Mouse (Mus musculus) forebrain, embryonic 14.5 days (tissue): Measurements from ENCODE around the gene Mvp. TPM values are rescaled to one million over a fixed set of nuclear protein-coding genes. Genes with fewer than 3 reads are reported as not detected.

Experiments
- ATAC-seq: fragments of 200-750 bp; cut with Nextera tagmentation; 2 replicates; pipeline ENCODE4 v1.8.0; 2017; ENCODE audit warnings: mild to moderate bottlenecking, moderate library complexity
- DNase-seq: peaks from one replicate; pipeline ENCODE4 v3.0.0-alpha.2; 2015; ENCODE audit warnings: low spot score
- H3K27ac ChIP-seq: fragments of 300-500 bp; sonication (generic); 2 replicates; pipeline ENCODE4 v1.5.1; 2014; ENCODE audit warnings: low read depth, mild to moderate bottlenecking, control low read depth, low read length, moderate library complexity
- H3K27me3 ChIP-seq: fragments of 300-500 bp; sonication (generic); replicated peaks from 2 replicates; pipeline ENCODE4 v1.6.1; 2014; ENCODE audit warnings: low read length, control low read depth, mixed read lengths; ENCODE audit not compliant: control insufficient read depth, insufficient read depth
- H3K36me3 ChIP-seq: fragments of 300-500 bp; sonication (generic); 2 replicates; pipeline ENCODE4 v1.6.1; 2014; ENCODE audit warnings: low read length, control low read depth; ENCODE audit not compliant: control insufficient read depth, insufficient read depth
- H3K4me1 ChIP-seq: fragments of 300-500 bp; sonication (generic); 2 replicates; pipeline ENCODE4 v1.6.1; 2014; ENCODE audit warnings: antibody characterized with exemption, low read length, control low read depth; ENCODE audit not compliant: control insufficient read depth, insufficient read depth
- H3K4me2 ChIP-seq: fragments of 300-500 bp; sonication (generic); 2 replicates; pipeline ENCODE4 v1.6.1; 2014; ENCODE audit warnings: mild to moderate bottlenecking, control low read depth, low read length
- H3K4me3 ChIP-seq: fragments of 300-500 bp; sonication (generic); 2 replicates; pipeline ENCODE4 v1.5.1; 2014; ENCODE audit warnings: low read depth, low read length, control low read depth
- H3K9ac ChIP-seq: fragments of 300-500 bp; sonication (generic); 2 replicates; pipeline ENCODE4 v1.6.1; 2014; ENCODE audit warnings: mild to moderate bottlenecking, low read length, control low read depth, moderate library complexity
- H3K9me3 ChIP-seq: fragments of 300-500 bp; sonication (generic); replicated peaks from 2 replicates; pipeline ENCODE4 v1.6.1; 2016; ENCODE audit warnings: low read length, control low read depth, mixed read lengths; ENCODE audit not compliant: control insufficient read depth
- WGBS: fragments of 180-500 bp; shearing (Covaris S2); extraction: QIAGEN DNeasy Blood & Tissue Kit; methylation state at CpG from one replicate; pipeline ENCODE4 v1.1.7; 2014; 5-methylcytosine and 5-hydroxymethylcytosine counted together
- polyA plus RNA-seq: library from polyadenylated mRNA; unstranded; fragments of >200 nt; fragmentation: Nextera tagmentation; extraction: Ambion mirVana; gene quantifications from 2 replicates; pipeline ENCODE4 v1.2.1, GENCODE M21; 2014

Gene Mvp
- 1.8 and 2.7 TPM in 2 replicates for polyA plus RNA-seq

- no peak for DNase-seq
- H3K27me3 ChIP-seq: no peaks in the 10 kb centered on the region
- no peaks in the 10 kb centered on the region for H3K9me3 ChIP-seq
- WGBS: 80% methylated on average over 11 of the region's 11 CpGs
- ATAC-seq: no peak
- peaks cover 22% of the 10 kb centered on the region for H3K4me1 ChIP-seq
- H3K4me3 ChIP-seq: peak within 1 kb of the TSS; percentile 73
- H3K36me3 ChIP-seq: peaks cover 38% of the 10 kb centered on the region
- peak within 1 kb of the TSS; percentile 41 for H3K9ac ChIP-seq
- H3K27ac ChIP-seq: no peak within 1 kb of the TSS
- peak within 1 kb of the TSS; percentile 96; the same call in 1 of the 2 replicates for H3K4me2 ChIP-seq
These were observed at the start of gene Mvp for GRCm38 (mm10) chr7:127014320-127014719. Gene Mvp, minus strand, starts transcription at chr7:127014621.

DNA sequence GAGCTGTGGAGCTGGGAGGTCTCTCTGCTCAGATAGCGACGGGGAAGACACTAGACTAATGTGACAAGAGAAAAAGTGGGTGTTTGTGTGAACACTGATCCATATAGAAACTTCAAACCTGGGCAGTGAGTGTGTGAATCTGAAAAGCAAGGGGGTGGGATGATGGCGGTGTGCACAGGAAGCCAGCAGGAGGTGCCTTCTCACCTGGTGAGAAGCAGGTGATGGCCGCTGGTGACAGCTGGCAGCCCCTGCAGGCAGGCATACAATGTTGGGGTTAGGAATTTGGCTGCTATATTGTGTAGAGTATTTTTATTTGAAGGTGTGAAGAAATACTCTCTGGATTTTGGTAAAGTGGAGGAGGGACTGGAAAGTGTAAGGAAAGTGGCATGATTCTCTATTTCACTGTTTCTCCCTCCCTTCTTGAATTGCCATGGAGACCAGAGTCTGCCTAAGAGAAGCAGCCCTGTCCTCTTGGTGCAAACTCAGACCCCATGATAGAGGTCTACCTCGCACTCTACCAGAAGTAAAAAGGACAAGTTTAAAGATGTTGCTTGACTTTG, 40.7 kb upstream of the Mvp start:
- no peaks in the 10 kb centered on the region for H3K36me3 ChIP-seq
- 66% methylated on average over 5 of the region's 5 CpGs for WGBS
- H3K27ac ChIP-seq: no peak overlapping the region
- no peaks in the 10 kb centered on the region for H3K4me1 ChIP-seq
- no peaks in the 10 kb centered on the region for H3K27me3 ChIP-seq
- no peaks in the 10 kb centered on the region for H3K9me3 ChIP-seq
- H3K4me2 ChIP-seq: no peak overlapping the region
- no peak overlapping the region for H3K4me3 ChIP-seq
- ATAC-seq: no peak
- H3K9ac ChIP-seq: no peak overlapping the region
- no peak for DNase-seq

DNA sequence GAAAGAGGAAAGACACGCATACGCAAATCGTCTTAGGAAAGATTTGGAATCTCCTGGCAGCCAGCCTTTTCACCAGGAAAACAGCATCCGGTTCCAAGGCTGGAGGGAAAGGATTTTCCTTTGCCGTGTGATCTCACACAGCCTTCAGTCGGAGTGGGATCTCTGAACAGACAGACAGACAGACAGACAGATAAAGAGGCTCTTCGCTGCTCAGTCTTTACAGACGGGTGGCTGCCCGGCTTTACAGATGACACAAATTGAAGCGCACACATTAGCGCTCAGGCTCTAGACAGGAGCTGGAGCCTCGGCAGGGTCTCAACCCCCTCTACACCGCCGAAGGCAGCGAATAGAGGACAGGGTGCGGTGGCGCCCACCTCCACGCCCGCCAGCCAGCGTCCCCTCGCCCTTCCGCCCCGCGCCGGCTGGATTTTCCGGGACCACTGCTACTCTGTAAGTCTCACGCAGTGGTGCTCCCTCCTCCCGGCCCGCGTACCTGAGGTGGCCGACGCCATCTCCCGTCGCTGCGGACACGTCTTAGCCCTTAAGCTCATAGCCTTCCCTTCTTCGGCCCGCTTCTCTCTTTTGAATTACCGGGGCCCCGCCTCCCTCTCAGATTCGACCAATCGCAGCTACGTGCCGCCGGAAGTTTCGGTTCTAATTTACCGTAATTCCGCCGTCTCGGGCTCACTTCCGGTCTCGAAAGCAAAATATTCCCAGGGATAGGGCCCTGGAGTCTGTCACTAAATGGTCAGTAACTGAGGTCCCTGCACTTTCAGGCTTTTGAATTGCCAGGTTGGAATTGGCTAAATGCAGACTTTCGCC, 27.6 kb upstream of the Mvp start, which contains the start of gene Kif22:
Kif22 (minus strand) TSS at position 621 of the 822 bp plus-strand sequence.
- Histone ChIP-seq H3K27ac (0 out of 2 replicates have a peak within 1 kb of the TSS, but pooled peaks have one; percentile 5), H3K4me3 (peak within 1 kb of the TSS; percentile 75), H3K9ac (peak within 1 kb of the TSS; percentile 84), H3K36me3 (0 out of 2 replicates have a peak, but pooled peaks cover 14% of the 10 kb centered on the region), H3K4me2 (peak within 1 kb of the TSS; percentile 77), H3K27me3 (no peaks in the 10 kb centered on the region), H3K9me3 (no peaks in the 10 kb centered on the region), H3K4me1 (peaks cover 6% of the 10 kb centered on the region; the same call in 1 of the 2 replicates)
- peak; percentile 94 for ATAC-seq
- peak; percentile 95 for DNase-seq
- WGBS: under 1% methylated on average over 52 of the region's 53 CpGs

DNA sequence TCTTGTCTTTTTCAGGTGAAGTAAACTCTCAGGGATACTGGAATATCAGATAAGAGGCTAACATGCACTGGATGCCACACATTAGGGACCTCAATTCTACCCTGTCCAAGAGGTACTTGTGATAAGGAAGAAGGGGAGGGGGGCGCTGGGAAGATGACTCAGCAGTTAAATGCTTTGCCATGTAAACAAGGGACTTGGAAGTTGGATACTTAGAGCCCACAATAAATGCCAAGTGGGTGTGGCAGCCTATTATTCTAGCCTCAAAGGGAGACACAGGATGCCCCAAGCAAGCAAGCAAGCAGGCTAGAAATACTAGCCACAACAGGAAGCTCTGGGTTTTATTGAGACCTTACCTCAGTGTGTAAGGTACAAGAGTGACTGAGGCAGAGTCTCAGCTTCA, 16.8 kb upstream of the Mvp start:
- H3K4me2 ChIP-seq: no peak overlapping the region
- no peaks in the 10 kb centered on the region for H3K9me3 ChIP-seq
- H3K4me3 ChIP-seq: no peak overlapping the region
- H3K4me1 ChIP-seq: peaks cover 6% of the 10 kb centered on the region
- DNase-seq (no peak), ATAC-seq (no peak)
- 89% methylated on average over 1 of the region's 1 CpGs for WGBS
- H3K36me3 ChIP-seq: peaks cover 65% of the 10 kb centered on the region
- H3K9ac ChIP-seq: no peak overlapping the region
- no peaks in the 10 kb centered on the region for H3K27me3 ChIP-seq
- H3K27ac ChIP-seq: no peak overlapping the region

GRCm38 (mm10) chr7:127030172-127030571, 15.8 kb upstream of the Mvp start:
- Histone ChIP-seq H3K4me3 (no peak overlapping the region), H3K4me2 (no peak overlapping the region), H3K27me3 (no peaks in the 10 kb centered on the region), H3K27ac (no peak overlapping the region), H3K4me1 (peaks cover 6% of the 10 kb centered on the region), H3K9ac (no peak overlapping the region), H3K9me3 (no peaks in the 10 kb centered on the region), H3K36me3 (peaks cover 59% of the 10 kb centered on the region)
- no peak for DNase-seq
- 97% methylated on average over 1 of the region's 1 CpGs for WGBS
- no peak for ATAC-seq

DNA sequence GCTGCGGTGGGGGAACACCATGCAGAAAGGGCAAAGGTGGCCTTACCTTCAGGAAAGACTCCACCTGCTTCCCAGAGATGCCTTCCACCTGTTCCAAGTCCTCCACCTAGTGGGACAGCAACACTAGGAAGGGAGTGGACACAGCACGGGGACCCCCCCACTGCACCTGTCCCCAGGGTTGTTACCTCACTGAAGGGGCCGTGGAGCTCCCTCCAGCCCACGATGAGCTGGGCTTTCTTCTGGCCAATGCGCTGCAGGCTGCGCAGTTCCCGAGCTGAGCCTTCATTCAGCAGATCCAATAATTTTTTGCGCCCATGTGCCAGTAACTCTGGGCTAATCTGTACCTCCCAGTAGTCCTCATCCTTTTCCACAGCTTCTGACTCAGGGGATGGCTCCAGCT, 13.5 kb upstream of the Mvp start:
- H3K9ac ChIP-seq: peak overlapping the region; percentile 50
- no peak for DNase-seq
- H3K4me1 ChIP-seq: peaks cover 25% of the 10 kb centered on the region
- peaks cover 56% of the 10 kb centered on the region for H3K36me3 ChIP-seq
- H3K9me3 ChIP-seq: no peaks in the 10 kb centered on the region
- H3K4me3 ChIP-seq: peak overlapping the region; percentile 97
- WGBS: 60% methylated on average over 8 of the region's 8 CpGs
- no peak for ATAC-seq
- H3K27me3 ChIP-seq: no peaks in the 10 kb centered on the region
- peak overlapping the region; percentile 99 for H3K27ac ChIP-seq
- H3K4me2 ChIP-seq: peak overlapping the region; percentile 55

GRCm38 (mm10) chr7:127026984-127027726, 12.7 kb upstream of the Mvp start, which contains the start of gene Maz:
Gene Maz, minus strand, starts transcription at chr7:127027037.
- Histone ChIP-seq H3K27me3 (no peaks in the 10 kb centered on the region), H3K9me3 (no peaks in the 10 kb centered on the region), H3K27ac (peak within 1 kb of the TSS; percentile 99), H3K9ac (peak within 1 kb of the TSS; percentile 99), H3K4me3 (peak within 1 kb of the TSS; percentile 97), H3K36me3 (peaks cover 56% of the 10 kb centered on the region), H3K4me2 (peak within 1 kb of the TSS; percentile 98), H3K4me1 (peaks cover 28% of the 10 kb centered on the region)
- DNase-seq (peak; percentile 100), ATAC-seq (peak; percentile 94)
- under 1% methylated on average over 49 of the region's 63 CpGs for WGBS

GRCm38 (mm10) chr7:127026616-127026983, 12.2 kb upstream of the Mvp start:
- Histone ChIP-seq H3K36me3 (peaks cover 56% of the 10 kb centered on the region), H3K9ac (peak overlapping the region; percentile 99), H3K9me3 (no peaks in the 10 kb centered on the region), H3K27ac (peak overlapping the region; percentile 99), H3K4me1 (peaks cover 28% of the 10 kb centered on the region), H3K4me2 (peak overlapping the region; percentile 98; the same call in 1 of the 2 replicates), H3K27me3 (no peaks in the 10 kb centered on the region), H3K4me3 (peak overlapping the region; percentile 97)
- WGBS: under 1% methylated on average over 21 of the region's 48 CpGs
- DNase-seq: no peak
- no peak for ATAC-seq
